Mouse (Mus musculus) liver, adult 2 months (tissue): ENCODE data around the gene Mrm2. TPM values are rescaled to one million over a fixed set of nuclear protein-coding genes. Genes with fewer than 3 reads are reported as not detected.
"Not testable (repeated sequence)": the region's sequence is repeated elsewhere in the genome, so short reads cannot be mapped to it uniquely, and the experiment has no call there.

Source experiments
- DNase-seq: peaks from one replicate; pipeline ENCODE4 v3.0.0-alpha.2; 2011; ENCODE audit warnings: low read depth, low spot score; ENCODE audit errors: extremely low read depth
- H3K27ac ChIP-seq: fragments of 200-500 bp; replicated peaks from 2 replicates; pipeline ENCODE4 v1.5.1; 2012; ENCODE audit warnings: low read depth, mild to moderate bottlenecking, control low read depth, inconsistent platforms, low read length; ENCODE audit not compliant: insufficient read depth
- H3K27me3 ChIP-seq: fragments of 200-500 bp; 2 replicates; pipeline ENCODE4 v1.6.1; 2012; ENCODE audit warnings: mild to moderate bottlenecking, moderate library complexity, low read length, inconsistent platforms; ENCODE audit not compliant: control insufficient read depth, insufficient read depth
- H3K36me3 ChIP-seq: fragments of 200-500 bp; 2 replicates; pipeline ENCODE4 v1.6.1; 2012; ENCODE audit warnings: low read length, inconsistent platforms; ENCODE audit not compliant: control insufficient read depth, insufficient read depth
- H3K4me1 ChIP-seq: fragments of 200-500 bp; 2 replicates; pipeline ENCODE4 v1.6.1; 2011; ENCODE audit warnings: low read length; ENCODE audit not compliant: control insufficient read depth, insufficient read depth
- H3K4me3 ChIP-seq: fragments of 200-500 bp; 2 replicates; pipeline ENCODE4 v1.5.1; 2011; ENCODE audit warnings: low read depth, mild to moderate bottlenecking, control low read depth, low read length, moderate library complexity; ENCODE audit not compliant: insufficient read depth
- H3K79me2 ChIP-seq: fragments of 200-500 bp; 2 replicates; pipeline ENCODE4 v1.6.1; 2012; ENCODE audit warnings: inconsistent platforms, mild to moderate bottlenecking, low read length, moderate library complexity; ENCODE audit not compliant: control insufficient read depth, insufficient read depth
- H3K9ac ChIP-seq: fragments of 200-500 bp; 2 replicates; pipeline ENCODE4 v1.6.1; 2012; ENCODE audit warnings: low read depth, mild to moderate bottlenecking, control low read depth, inconsistent platforms, low read length
- CTCF ChIP-seq: fragments of 200-500 bp; IDR thresholded peaks from 2 replicates; pipeline ENCODE4 v1.5.1; 2011; ENCODE audit warnings: low read depth, low read length, control low read depth
- POLR2A ChIP-seq: fragments of 200-500 bp; IDR thresholded peaks from 2 replicates; pipeline ENCODE4 v1.6.1; 2011; ENCODE audit warnings: low read length, control low read depth; ENCODE audit not compliant: insufficient read depth; ENCODE audit errors: extremely low read depth
- WGBS: fragments of 180-500 bp; shearing (Covaris S2); methylation state at CpG from one replicate; pipeline ENCODE4 v1.1.7; 2018; 5-methylcytosine and 5-hydroxymethylcytosine counted together
- polyA plus RNA-seq: library from polyadenylated mRNA; depleted of rRNA; stranded (reverse); fragments of >200 nt; gene quantifications from 2 replicates; pipeline ENCODE4 v1.2.3, GENCODE M21; 2012
- total RNA-seq: library from RNA; depleted of rRNA; stranded (reverse); fragments of >200 nt; gene quantifications from 2 replicates; pipeline ENCODE4 v1.2.3, GENCODE M21; 2014

The Mrm2 gene
- total and polyA plus RNA-seq, 2 experiments = 8.0 to 8.4 TPM

DNA sequence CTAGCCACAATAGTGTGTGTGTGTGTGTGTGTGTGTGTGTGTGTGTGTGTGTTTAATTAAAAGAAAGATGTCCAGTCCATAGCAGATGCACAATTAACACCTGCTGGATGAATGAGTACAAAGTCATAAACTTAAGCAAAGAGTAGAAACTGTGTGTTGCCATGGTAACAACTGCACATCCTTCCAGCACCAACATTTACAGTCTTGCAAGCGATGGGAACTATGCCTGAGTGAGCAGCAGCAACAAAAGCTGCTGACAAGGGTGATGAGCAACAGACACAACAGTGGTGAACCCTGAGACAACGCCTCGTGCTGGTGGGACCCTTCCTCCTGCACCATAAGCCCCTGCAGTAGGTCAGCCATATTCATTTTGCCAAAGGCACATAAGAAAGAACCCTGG, 42.5 kb upstream of the Mrm2 start:
- no peak for DNase-seq
- no peaks in the 10 kb centered on the region for H3K27me3 ChIP-seq
- H3K27ac ChIP-seq = no peak overlapping the region
- no peak overlapping the region for H3K4me3 ChIP-seq
- no peak overlapping the region for H3K9ac ChIP-seq
- H3K36me3 ChIP-seq = no peaks in the 10 kb centered on the region
- peaks cover 34% of the 10 kb centered on the region for H3K4me1 ChIP-seq
- no peak for TF ChIP-seq CTCF
- no peak for TF ChIP-seq POLR2A
- H3K79me2 ChIP-seq = peaks cover 36% of the 10 kb centered on the region; the same call in 1 of the 2 replicates
- 71% methylated on average over 3 of the region's 3 CpGs for WGBS

DNA sequence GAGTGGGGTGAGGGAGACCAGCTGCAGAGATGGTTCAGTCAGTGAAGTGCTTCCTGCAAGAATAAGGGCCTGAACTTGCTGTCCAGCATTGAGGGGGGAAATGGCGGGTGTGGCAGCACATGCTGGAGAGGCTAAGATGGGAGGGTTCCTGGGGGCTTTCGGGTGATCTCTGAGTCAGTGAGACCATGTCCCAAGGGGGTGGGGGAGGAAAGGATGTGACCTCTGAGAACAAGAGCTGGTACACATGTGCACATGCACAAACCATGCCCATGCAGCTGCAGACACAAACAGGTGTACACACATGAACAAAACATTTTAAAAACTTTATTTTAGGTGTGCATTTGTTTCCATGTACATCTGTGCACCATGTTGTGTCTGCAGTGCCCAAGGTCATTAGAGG, 42.0 kb upstream of the Mrm2 start:
- Histone ChIP-seq H3K4me3 (no peak overlapping the region), H3K79me2 (peaks cover 38% of the 10 kb centered on the region; the same call in 1 of the 2 replicates), H3K36me3 (no peaks in the 10 kb centered on the region), H3K9ac (no peak overlapping the region), H3K27me3 (no peaks in the 10 kb centered on the region), H3K4me1 (peaks cover 36% of the 10 kb centered on the region), H3K27ac (0 out of 2 replicates have a peak overlapping the region, but pooled peaks have one; percentile 1)
- WGBS = 76% methylated on average over 2 of the region's 2 CpGs
- no peak for TF ChIP-seq CTCF
- TF ChIP-seq POLR2A = no peak
- no peak for DNase-seq

DNA sequence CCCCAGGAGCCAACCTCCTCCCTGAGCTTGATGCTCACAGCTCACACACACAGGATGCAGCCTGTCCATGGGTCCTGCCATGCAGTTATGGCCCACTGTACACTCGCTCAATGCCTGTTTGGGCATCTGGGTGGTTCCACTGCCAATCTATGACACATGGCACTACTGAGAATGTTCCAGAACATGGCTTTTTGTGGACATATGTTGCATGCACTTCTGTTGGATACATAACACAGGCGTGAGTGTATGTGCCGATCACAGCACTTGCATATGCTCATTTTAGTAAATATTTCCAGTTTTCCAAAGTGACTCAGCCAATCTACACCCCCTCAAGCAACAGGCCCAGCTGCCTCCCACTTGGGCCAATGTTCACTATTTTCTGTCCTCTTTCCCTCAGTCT, 40.0 kb upstream of the Mrm2 start:
- peak overlapping the region; percentile 63 for H3K27ac ChIP-seq
- WGBS = 88% methylated on average over 3 of the region's 3 CpGs
- no peak for DNase-seq

DNA sequence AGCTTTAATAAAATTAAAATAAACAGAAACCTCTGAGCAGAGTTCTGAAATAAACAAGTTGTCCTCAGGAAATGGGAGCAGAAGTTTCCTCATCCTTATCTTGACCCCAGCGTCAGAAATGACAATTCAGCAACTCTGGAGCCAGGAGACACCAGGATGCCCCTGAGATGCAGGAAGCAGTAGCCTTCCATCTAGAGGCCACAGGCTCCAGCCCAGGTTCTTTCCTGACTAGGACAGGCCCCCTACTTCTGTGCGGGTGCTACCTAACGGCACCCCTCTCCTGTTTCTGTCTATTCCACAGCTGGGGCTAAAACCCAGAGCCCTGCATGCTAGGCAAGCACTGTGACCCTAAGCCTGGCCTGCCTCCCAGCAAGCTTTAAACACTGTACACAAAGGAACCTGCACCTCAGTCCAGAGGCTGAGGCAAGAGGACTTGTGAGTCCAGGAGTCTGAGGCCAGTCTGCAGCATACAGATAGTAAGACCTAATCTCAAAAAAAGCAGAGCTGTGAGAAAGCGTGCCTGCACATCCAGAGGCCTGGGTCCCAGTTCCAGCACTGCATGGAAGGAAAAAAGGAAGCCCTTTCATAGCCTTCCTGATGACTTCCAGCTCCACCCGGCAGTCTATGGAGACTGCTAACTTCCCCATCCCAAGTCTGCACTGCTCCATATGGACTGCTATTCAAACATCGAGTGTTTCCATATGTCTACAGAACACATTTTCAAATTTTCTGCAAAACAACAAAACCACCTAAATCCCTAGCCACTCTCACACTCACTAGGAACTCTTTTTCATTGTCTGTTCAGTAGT, 39.0 kb upstream of the Mrm2 start:
- TF ChIP-seq CTCF (no peak), POLR2A (no peak)
- DNase-seq = peak; percentile 73
- no peak overlapping the region for H3K9ac ChIP-seq
- H3K79me2 ChIP-seq = peaks cover 39% of the 10 kb centered on the region
- peaks cover 31% of the 10 kb centered on the region for H3K4me1 ChIP-seq
- peak overlapping the region; percentile 70 for H3K27ac ChIP-seq
- no peak overlapping the region for H3K4me3 ChIP-seq
- H3K27me3 ChIP-seq = no peaks in the 10 kb centered on the region
- H3K36me3 ChIP-seq = no peaks in the 10 kb centered on the region
- WGBS = 34% methylated on average over 6 of the region's 6 CpGs

More for the DNA sequence above, 40.0 kb upstream of the Mrm2 start:
- H3K27me3 ChIP-seq = no peaks in the 10 kb centered on the region
- peaks cover 32% of the 10 kb centered on the region for H3K79me2 ChIP-seq
- H3K9ac ChIP-seq = no peak overlapping the region
- H3K4me3 ChIP-seq = no peak overlapping the region
- TF ChIP-seq CTCF = no peak
- no peak for TF ChIP-seq POLR2A
- H3K4me1 ChIP-seq = peaks cover 31% of the 10 kb centered on the region
- no peaks in the 10 kb centered on the region for H3K36me3 ChIP-seq

DNA sequence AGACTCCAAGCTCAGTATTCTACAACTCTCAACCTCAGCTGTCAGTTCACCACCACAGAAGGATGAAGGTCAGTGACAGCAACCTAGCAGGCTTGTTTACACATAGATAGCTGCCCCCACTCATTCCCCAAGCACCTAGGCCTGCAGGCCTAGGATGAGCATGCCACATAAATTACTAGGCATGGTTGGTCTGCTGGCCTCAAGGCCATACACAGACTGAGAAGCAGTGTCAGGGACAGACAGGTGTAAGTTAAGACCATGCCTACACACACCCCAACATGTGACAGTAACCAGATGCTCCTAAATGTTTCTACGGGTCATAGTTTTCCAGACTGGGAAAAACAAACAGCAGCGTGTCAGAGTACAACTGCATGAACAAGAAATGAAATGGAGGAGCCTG, 37.8 kb upstream of the Mrm2 start:
- H3K9ac ChIP-seq = no peak overlapping the region
- peaks cover 27% of the 10 kb centered on the region for H3K4me1 ChIP-seq
- no peaks in the 10 kb centered on the region for H3K27me3 ChIP-seq
- peak overlapping the region; percentile 68 for H3K27ac ChIP-seq
- peaks cover 38% of the 10 kb centered on the region for H3K79me2 ChIP-seq
- peak; percentile 74 for DNase-seq
- TF ChIP-seq POLR2A (no peak), CTCF (no peak)
- WGBS = 12% methylated on average over 2 of the region's 2 CpGs
- H3K4me3 ChIP-seq = no peak overlapping the region
- H3K36me3 ChIP-seq = no peaks in the 10 kb centered on the region

DNA sequence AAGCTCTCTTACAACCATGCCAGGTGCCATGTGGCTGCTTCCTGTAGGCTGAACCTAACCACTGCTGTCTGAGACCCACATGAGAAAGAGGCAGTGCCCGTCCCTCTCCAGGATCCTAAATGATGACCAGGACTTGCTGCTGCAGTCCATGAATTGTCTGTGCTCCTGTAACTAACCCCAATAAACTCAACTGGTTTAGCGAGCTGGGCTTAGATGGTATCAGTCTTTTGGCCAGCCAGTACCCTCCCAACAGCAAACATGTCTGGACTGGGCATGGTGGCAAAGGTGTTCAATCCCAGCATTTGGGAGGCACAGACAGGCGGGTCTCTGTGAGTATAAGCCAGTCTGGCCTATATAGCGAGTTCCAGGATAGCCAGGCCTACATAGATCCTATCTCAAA, 37.2 kb upstream of the Mrm2 start:
- Histone ChIP-seq H3K9ac (no peak overlapping the region), H3K4me3 (no peak overlapping the region), H3K27ac (peak overlapping the region; percentile 68), H3K36me3 (no peaks in the 10 kb centered on the region), H3K79me2 (peaks cover 43% of the 10 kb centered on the region), H3K4me1 (peaks cover 30% of the 10 kb centered on the region), H3K27me3 (no peaks in the 10 kb centered on the region)
- 89% methylated on average over 4 of the region's 4 CpGs for WGBS
- TF ChIP-seq CTCF = no peak
- TF ChIP-seq POLR2A = no peak
- DNase-seq = no peak

DNA sequence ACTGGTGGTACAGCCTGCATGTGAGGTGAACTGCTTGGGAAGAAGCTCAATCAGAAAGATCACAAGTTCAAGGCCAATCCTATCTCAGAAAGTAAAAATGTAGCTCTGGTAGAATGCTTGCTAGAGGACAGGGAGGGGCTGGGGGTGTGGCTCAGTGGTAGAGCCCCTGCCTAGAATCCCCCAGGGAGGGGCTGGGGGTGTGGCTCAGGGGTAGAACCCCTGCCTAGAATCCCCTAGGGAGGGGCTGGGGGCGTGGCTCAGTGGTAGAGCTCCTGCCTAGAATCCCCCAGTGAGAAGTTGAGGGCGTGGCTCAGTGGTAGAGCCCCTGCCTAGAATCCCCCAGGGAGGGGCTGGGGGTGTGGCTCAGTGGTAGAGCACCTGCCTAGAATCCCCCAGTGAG, 36.4 kb upstream of the Mrm2 start:
- Histone ChIP-seq H3K4me1 (peaks cover 30% of the 10 kb centered on the region), H3K79me2 (peaks cover 42% of the 10 kb centered on the region)
- not testable (repeated sequence) for H3K9ac ChIP-seq, H3K36me3 ChIP-seq, DNase-seq, H3K4me3 ChIP-seq, H3K27me3 ChIP-seq, H3K27ac ChIP-seq
- 90% methylated on average over 2 of the region's 2 CpGs for WGBS
